Mouse (Mus musculus) hindbrain, postnatal 0 days (tissue): ENCODE data around the gene Cadm4. TPM values are rescaled to one million over a fixed set of nuclear protein-coding genes. Genes with fewer than 3 reads are reported as not detected.
A peak's percentile ranks its signal among the peaks of the same experiment; 100 is the strongest.

Experiments used
- ATAC-seq: fragments of 200-750 bp; cut with Nextera tagmentation; 2 replicates; pipeline ENCODE4 v1.8.0; 2017; ENCODE audit warnings: mild to moderate bottlenecking, moderate TSS enrichment, moderate library complexity
- DNase-seq: peaks from one replicate; pipeline ENCODE4 v3.0.0-alpha.2; 2015; ENCODE audit warnings: low spot score
- H3K27ac ChIP-seq: fragments of 300-500 bp; sonication (generic); 2 replicates; pipeline ENCODE4 v1.5.1; 2014; ENCODE audit warnings: mild to moderate bottlenecking
- H3K27me3 ChIP-seq: fragments of 300-500 bp; sonication (generic); 2 replicates; pipeline ENCODE4 v1.6.1; 2014; ENCODE audit warnings: low read length, mixed read lengths; ENCODE audit not compliant: insufficient read depth
- H3K36me3 ChIP-seq: fragments of 300-500 bp; sonication (generic); 2 replicates; pipeline ENCODE4 v1.6.1; 2014; ENCODE audit warnings: low read length, mixed read lengths; ENCODE audit not compliant: insufficient read depth
- H3K4me1 ChIP-seq: fragments of 300-500 bp; sonication (generic); 2 replicates; pipeline ENCODE4 v1.6.1; 2014; ENCODE audit warnings: antibody characterized with exemption, low read length, mixed read lengths; ENCODE audit not compliant: insufficient read depth
- H3K4me2 ChIP-seq: fragments of 300-500 bp; sonication (generic); 2 replicates; pipeline ENCODE4 v1.6.1; 2014; ENCODE audit warnings: low read depth, mild to moderate bottlenecking, low read length, moderate library complexity, mixed read lengths
- H3K4me3 ChIP-seq: fragments of 300-500 bp; sonication (generic); 2 replicates; pipeline ENCODE4 v1.5.1; 2014; ENCODE audit warnings: low read length
- H3K9ac ChIP-seq: fragments of 300-500 bp; sonication (generic); replicated peaks from 2 replicates; pipeline ENCODE4 v1.6.1; 2014; ENCODE audit warnings: mild to moderate bottlenecking, low read length, moderate library complexity, mixed read lengths
- H3K9me3 ChIP-seq: fragments of 300-500 bp; sonication (generic); 2 replicates; pipeline ENCODE4 v1.6.1; 2016; ENCODE audit warnings: low read length, mixed read lengths
- CTCF ChIP-seq: IDR thresholded peaks from 2 replicates; pipeline ENCODE4 v1.5.1; 2016; ENCODE audit warnings: antibody characterized with exemption, control low read depth, low read depth
- WGBS: fragments of 180-500 bp; shearing (Covaris S2); extraction: QIAGEN DNeasy Blood & Tissue Kit; methylation state at CpG from one replicate; pipeline ENCODE4 v1.1.7; 2014; 5-methylcytosine and 5-hydroxymethylcytosine counted together
- polyA plus RNA-seq: library from polyadenylated mRNA; unstranded; fragments of >200 nt; fragmentation: Nextera tagmentation; extraction: Ambion mirVana; gene quantifications from 2 replicates; pipeline ENCODE4 v1.2.1, GENCODE M21; 2015
- total RNA-seq: library from RNA; depleted of rRNA; stranded (reverse); fragments of >200 nt; gene quantifications from 2 replicates; pipeline ENCODE4 v1.2.3, GENCODE M21; 2014; rRNA removed

The Cadm4 gene
- total RNA-seq, result 423 and 447 TPM in 2 replicates
- 97.9 and 101 TPM in 2 replicates for polyA plus RNA-seq

DNA sequence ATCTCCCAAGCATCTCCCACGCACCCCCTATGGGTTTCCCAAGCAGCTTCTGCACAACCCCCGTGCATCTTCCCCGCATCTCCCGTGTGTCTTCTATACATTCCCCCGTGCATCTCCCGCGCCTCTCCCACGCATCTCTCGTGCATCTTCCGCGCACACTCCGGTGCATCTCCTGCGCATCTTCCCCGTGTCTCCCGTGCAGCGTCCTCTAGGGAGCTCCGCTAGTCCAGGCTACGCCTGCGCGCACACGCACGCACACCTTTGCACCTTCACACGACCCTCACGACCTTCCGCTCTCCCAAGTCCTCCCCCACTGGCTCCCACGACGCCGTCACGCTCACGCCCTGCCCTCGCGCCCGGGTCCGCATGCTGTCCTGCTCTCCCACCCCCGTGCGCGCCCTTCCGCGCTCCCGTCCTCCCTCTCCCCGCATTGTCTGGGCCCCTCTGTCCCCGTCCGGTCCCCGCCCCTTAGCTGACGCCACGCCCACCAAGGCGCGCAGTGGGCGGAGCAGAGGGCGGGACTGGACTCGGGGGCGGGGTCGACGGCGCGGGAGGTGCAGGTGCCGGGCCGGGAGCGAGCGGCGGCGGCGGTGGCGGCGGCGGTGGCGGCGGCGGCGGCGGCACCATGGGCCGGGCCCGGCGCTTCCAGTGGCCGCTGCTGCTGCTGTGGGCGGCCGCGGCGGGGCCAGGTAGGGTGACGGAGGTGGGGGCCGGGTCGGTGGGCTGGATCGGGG, at the start of gene Cadm4:
Cadm4 (plus strand) TSS at position 550 of the 734 bp plus-strand sequence.
- H3K4me1 ChIP-seq, result peaks cover 26% of the 10 kb centered on the region; the same call in 1 of the 2 replicates
- no peaks in the 10 kb centered on the region for H3K27me3 ChIP-seq
- H3K9me3 ChIP-seq, result no peaks in the 10 kb centered on the region
- H3K4me3 ChIP-seq, result peak within 1 kb of the TSS; percentile 72
- peak; percentile 88 for ATAC-seq
- peak within 1 kb of the TSS; percentile 89 for H3K27ac ChIP-seq
- H3K4me2 ChIP-seq, result peak within 1 kb of the TSS; percentile 86
- TF ChIP-seq CTCF, result peak; percentile 49
- H3K36me3 ChIP-seq, result no peaks in the 10 kb centered on the region
- DNase-seq, result peak; percentile 94
- under 1% methylated on average over 67 of the region's 83 CpGs for WGBS
- H3K9ac ChIP-seq, result peak within 1 kb of the TSS; percentile 92

DNA sequence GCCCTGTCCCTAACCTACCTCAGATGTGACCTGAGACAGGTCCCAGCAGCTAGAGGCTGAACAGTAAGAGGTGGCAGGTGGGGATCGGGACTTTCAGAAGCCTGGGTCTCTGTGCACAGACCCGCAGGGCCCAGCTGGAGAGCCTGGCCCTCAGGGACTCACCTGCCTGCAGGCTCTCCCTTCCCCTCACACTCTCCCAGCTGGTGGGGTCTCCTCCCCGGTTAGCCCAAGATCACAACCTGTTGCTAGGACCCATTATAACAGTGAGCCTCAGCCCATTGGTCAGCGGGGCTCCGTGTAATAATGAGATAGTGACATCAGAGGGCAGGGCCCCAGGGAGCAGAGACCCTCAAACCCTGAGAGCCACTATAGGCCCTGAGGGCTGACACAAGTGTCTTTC, 46.5 kb upstream of the Cadm4 start:
- H3K9ac ChIP-seq, result no peak overlapping the region
- WGBS, result 90% methylated on average over 5 of the region's 5 CpGs
- no peaks in the 10 kb centered on the region for H3K36me3 ChIP-seq
- no peaks in the 10 kb centered on the region for H3K4me1 ChIP-seq
- H3K27me3 ChIP-seq, result no peaks in the 10 kb centered on the region
- no peak for DNase-seq
- no peaks in the 10 kb centered on the region for H3K9me3 ChIP-seq
- TF ChIP-seq CTCF, result no peak
- no peak overlapping the region for H3K4me2 ChIP-seq
- no peak overlapping the region for H3K4me3 ChIP-seq
- H3K27ac ChIP-seq, result no peak overlapping the region
- ATAC-seq, result 0 out of 2 replicates have a peak, but pooled peaks have one; percentile 16

DNA sequence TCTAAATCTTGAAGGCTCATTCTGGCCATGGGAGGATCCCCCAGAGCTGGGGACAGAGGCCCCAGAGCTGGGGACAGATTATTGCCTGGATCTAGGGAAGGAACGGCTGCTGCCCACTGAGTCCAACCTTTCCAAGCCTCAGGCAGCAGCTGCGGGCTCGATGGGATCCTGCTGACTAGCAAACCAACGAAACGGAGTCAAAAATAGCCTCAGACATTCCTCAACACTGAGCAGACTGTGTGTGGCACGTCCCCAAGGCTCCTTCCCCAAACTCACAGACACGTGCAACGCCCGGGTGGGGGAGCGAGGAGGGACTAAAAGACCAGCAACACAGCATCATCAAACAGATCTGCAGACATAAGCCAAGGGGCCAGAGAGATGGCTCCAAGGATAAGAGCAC, 43.8 kb upstream of the Cadm4 start:
- ATAC-seq, result no peak
- no peak overlapping the region for H3K9ac ChIP-seq
- TF ChIP-seq CTCF, result no peak
- DNase-seq, result no peak
- H3K36me3 ChIP-seq, result no peaks in the 10 kb centered on the region
- no peak overlapping the region for H3K4me2 ChIP-seq
- H3K9me3 ChIP-seq, result no peaks in the 10 kb centered on the region
- H3K27ac ChIP-seq, result no peak overlapping the region
- WGBS, result 66% methylated on average over 10 of the region's 10 CpGs
- H3K4me1 ChIP-seq, result no peaks in the 10 kb centered on the region
- no peaks in the 10 kb centered on the region for H3K27me3 ChIP-seq
- H3K4me3 ChIP-seq, result no peak overlapping the region

DNA sequence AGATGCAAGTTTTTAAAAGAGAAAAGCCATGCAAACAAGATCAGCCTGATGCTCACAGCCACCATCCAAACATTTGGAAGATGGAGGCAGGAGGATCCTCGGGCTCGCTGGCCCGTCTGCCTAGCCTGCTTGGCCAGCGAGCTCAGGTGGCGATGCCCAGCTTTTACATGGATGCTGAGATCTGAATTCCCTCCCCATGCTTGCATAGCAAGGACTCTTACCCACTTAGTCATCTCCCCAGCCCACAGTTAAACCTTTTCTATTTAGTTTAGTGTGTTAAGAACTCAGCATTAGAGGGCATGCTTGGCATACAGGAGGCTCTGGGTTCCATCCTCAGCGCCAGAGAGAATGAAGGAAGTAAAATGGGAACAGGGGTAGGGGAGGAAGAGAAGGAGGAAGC, 42.6 kb upstream of the Cadm4 start:
- no peak overlapping the region for H3K4me3 ChIP-seq
- TF ChIP-seq CTCF, result no peak
- H3K36me3 ChIP-seq, result no peaks in the 10 kb centered on the region
- ATAC-seq (no peak), DNase-seq (no peak)
- H3K27me3 ChIP-seq, result no peaks in the 10 kb centered on the region
- WGBS, result 74% methylated on average over 6 of the region's 6 CpGs
- no peak overlapping the region for H3K9ac ChIP-seq
- no peak overlapping the region for H3K4me2 ChIP-seq
- H3K4me1 ChIP-seq, result no peaks in the 10 kb centered on the region
- no peaks in the 10 kb centered on the region for H3K9me3 ChIP-seq
- H3K27ac ChIP-seq, result no peak overlapping the region

DNA sequence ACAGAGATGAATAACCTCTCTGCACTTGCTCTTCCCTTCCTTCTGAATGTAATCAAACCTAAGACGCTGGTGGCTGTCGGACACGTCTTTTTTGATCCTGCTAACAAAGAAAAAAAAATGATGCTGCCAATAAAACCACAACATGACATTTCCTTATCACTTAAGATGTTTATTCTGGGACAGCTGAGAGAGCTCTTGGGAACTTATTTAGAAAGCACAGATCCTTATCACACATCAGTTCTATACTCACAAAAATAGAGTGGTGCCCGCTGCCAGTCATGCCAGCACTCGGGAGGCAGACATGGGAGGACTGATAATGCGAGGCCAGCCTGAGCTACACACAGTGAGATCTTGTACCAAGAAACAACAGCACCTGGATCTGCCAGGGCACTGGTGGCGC, 41.9 kb upstream of the Cadm4 start:
- no peak overlapping the region for H3K4me3 ChIP-seq
- no peak overlapping the region for H3K27ac ChIP-seq
- no peaks in the 10 kb centered on the region for H3K36me3 ChIP-seq
- no peaks in the 10 kb centered on the region for H3K27me3 ChIP-seq
- TF ChIP-seq CTCF, result no peak
- H3K9me3 ChIP-seq, result no peaks in the 10 kb centered on the region
- DNase-seq (no peak), ATAC-seq (no peak)
- H3K9ac ChIP-seq, result no peak overlapping the region
- H3K4me1 ChIP-seq, result no peaks in the 10 kb centered on the region
- 75% methylated on average over 7 of the region's 7 CpGs for WGBS
- no peak overlapping the region for H3K4me2 ChIP-seq

DNA sequence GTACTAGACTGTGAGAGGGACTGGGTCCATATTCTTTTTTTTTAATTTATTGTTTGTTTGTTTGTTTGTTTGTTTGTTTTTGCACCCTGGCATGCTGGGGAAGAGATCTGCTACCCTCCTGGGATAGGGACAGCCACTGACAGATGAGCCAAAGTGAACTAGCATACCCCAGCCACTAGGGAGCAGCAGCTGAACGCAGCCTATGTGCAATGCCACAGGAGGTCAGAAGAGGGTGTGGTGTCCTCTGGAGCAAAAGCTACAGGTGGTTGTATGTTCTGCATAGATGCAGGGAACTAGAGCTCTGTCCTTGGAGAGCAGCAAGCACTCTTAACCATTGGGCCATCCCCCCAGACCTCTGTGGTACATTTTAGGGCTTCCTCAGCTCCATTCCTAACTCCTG, 40.0 kb upstream of the Cadm4 start:
- H3K4me2 ChIP-seq, result no peak overlapping the region
- H3K27me3 ChIP-seq, result no peaks in the 10 kb centered on the region
- ATAC-seq, result peak; percentile 54; the same call in 1 of the 2 replicates
- no peaks in the 10 kb centered on the region for H3K9me3 ChIP-seq
- H3K36me3 ChIP-seq, result no peaks in the 10 kb centered on the region
- H3K9ac ChIP-seq, result no peak overlapping the region
- 8% methylated on average over 1 of the region's 1 CpGs for WGBS
- H3K27ac ChIP-seq, result no peak overlapping the region
- H3K4me1 ChIP-seq, result no peaks in the 10 kb centered on the region
- peak; percentile 70 for DNase-seq
- TF ChIP-seq CTCF, result peak; percentile 91
- H3K4me3 ChIP-seq, result no peak overlapping the region

DNA sequence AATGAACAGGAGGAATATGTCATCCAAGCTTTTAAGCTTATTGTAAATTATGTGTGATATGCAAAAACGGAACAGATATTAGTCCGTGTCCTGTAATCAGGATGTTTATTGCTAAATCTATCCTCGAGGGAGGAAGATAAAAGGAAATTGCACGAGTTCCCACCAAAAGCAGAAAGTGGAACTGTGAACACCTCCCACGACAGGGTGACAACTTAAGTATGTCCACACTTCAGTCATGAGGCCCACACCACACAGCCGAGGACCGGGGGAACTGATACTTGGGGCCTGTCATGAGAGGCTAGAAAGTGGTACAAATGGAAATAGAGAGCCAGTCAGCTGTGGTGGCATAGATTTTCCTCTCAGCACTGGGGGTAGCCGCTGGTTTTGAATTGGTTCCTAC, 39.5 kb upstream of the Cadm4 start:
- DNase-seq, result no peak
- no peaks in the 10 kb centered on the region for H3K9me3 ChIP-seq
- H3K27me3 ChIP-seq, result no peaks in the 10 kb centered on the region
- no peak for ATAC-seq
- H3K4me1 ChIP-seq, result no peaks in the 10 kb centered on the region
- WGBS, result 79% methylated on average over 8 of the region's 8 CpGs
- no peak overlapping the region for H3K27ac ChIP-seq
- TF ChIP-seq CTCF, result no peak
- no peaks in the 10 kb centered on the region for H3K36me3 ChIP-seq
- no peak overlapping the region for H3K9ac ChIP-seq
- H3K4me2 ChIP-seq, result no peak overlapping the region
- H3K4me3 ChIP-seq, result no peak overlapping the region
